Mouse (Mus musculus): ENCODE results near the gene Syt14. TPM values are rescaled to one million over a fixed set of nuclear protein-coding genes. Genes with fewer than 3 reads are reported as not detected.

Gene Syt14
- polyA plus RNA-seq, 1 experiment, result 14.7 TPM

GRCm38 (mm10) chr1:192853429-192853828 lies 182.1 kb downstream of the Syt14 start:
- Histone ChIP-seq H3K4me3 (ENCODE audit: low read depth, low read length) (no peak overlapping the region), H3K9ac (ENCODE audit: low read depth, poor library complexity, severe bottlenecking) (no peak overlapping the region), H3K27ac (ENCODE audit: insufficient read depth, low read length) (no peak overlapping the region), H3K4me1 (ENCODE audit: control insufficient read depth, insufficient read depth, low read length) (no peaks in the 10 kb centered on the region), H3K27me3 (ENCODE audit: control insufficient read depth, insufficient read depth, low read length, poor library complexity, severe bottlenecking) (peaks cover 10% of the 10 kb centered on the region), H3K9me3 (replicated peaks; ENCODE audit: control insufficient read depth, insufficient read depth, low read length, poor library complexity, severe bottlenecking) (no peaks in the 10 kb centered on the region), H3K36me3 (ENCODE audit: control insufficient read depth, insufficient read depth, low read length, poor library complexity, severe bottlenecking) (no peaks in the 10 kb centered on the region)
- no peak for TF ChIP-seq EP300 (IDR thresholded peaks at IDR 0.05; ENCODE audit: insufficient read depth, low read depth, low read length)
- no peak for TF ChIP-seq CTCF (IDR thresholded peaks at IDR 0.05; ENCODE audit: low read depth, low read length)
- TF ChIP-seq POLR2A (IDR thresholded peaks at IDR 0.05; ENCODE audit: insufficient read depth, low read length), result no peak

- peaks cover 10% of the 10 kb centered on the region for H3K27me3 ChIP-seq (ENCODE audit: control insufficient read depth, insufficient read depth, low read length, poor library complexity, severe bottlenecking)
- TF ChIP-seq CTCF (IDR thresholded peaks at IDR 0.05; ENCODE audit: low read depth, low read length), result no peak
- TF ChIP-seq POLR2A (IDR thresholded peaks at IDR 0.05; ENCODE audit: insufficient read depth, low read length), result no peak
- TF ChIP-seq EP300 (IDR thresholded peaks at IDR 0.05; ENCODE audit: insufficient read depth, low read depth, low read length), result no peak
- H3K4me1 ChIP-seq (ENCODE audit: control insufficient read depth, insufficient read depth, low read length), result no peaks in the 10 kb centered on the region
- H3K9me3 ChIP-seq (replicated peaks; ENCODE audit: control insufficient read depth, insufficient read depth, low read length, poor library complexity, severe bottlenecking), result no peaks in the 10 kb centered on the region
- H3K4me3 ChIP-seq (ENCODE audit: low read depth, low read length), result no peak overlapping the region
- no peak overlapping the region for H3K9ac ChIP-seq (ENCODE audit: low read depth, poor library complexity, severe bottlenecking)
- H3K27ac ChIP-seq (ENCODE audit: insufficient read depth, low read length), result no peak overlapping the region
- H3K36me3 ChIP-seq (ENCODE audit: control insufficient read depth, insufficient read depth, low read length, poor library complexity, severe bottlenecking), result no peaks in the 10 kb centered on the region
Observed at GRCm38 (mm10) chr1:192852047-192852446, 183.5 kb downstream of the Syt14 start.

- H3K4me3 ChIP-seq (ENCODE audit: low read depth, low read length), result no peak overlapping the region
Observed at GRCm38 (mm10) chr1:192851640-192852039, 183.9 kb downstream of the Syt14 start.

GRCm38 (mm10) chr1:192851126-192851525 lies 184.4 kb downstream of the Syt14 start:
- no peak overlapping the region for H3K27ac ChIP-seq (ENCODE audit: insufficient read depth, low read length)
- H3K4me1 ChIP-seq (ENCODE audit: control insufficient read depth, insufficient read depth, low read length), result no peaks in the 10 kb centered on the region
- no peaks in the 10 kb centered on the region for H3K9me3 ChIP-seq (replicated peaks; ENCODE audit: control insufficient read depth, insufficient read depth, low read length, poor library complexity, severe bottlenecking)
- peaks cover 8% of the 10 kb centered on the region for H3K27me3 ChIP-seq (ENCODE audit: control insufficient read depth, insufficient read depth, low read length, poor library complexity, severe bottlenecking)
- TF ChIP-seq POLR2A (IDR thresholded peaks at IDR 0.05; ENCODE audit: insufficient read depth, low read length) (no peak), CTCF (IDR thresholded peaks at IDR 0.05; ENCODE audit: low read depth, low read length) (no peak), EP300 (IDR thresholded peaks at IDR 0.05; ENCODE audit: insufficient read depth, low read depth, low read length) (no peak)
- H3K4me3 ChIP-seq (ENCODE audit: low read depth, low read length), result no peak overlapping the region
- H3K9ac ChIP-seq (ENCODE audit: low read depth, poor library complexity, severe bottlenecking), result no peak overlapping the region
- H3K36me3 ChIP-seq (ENCODE audit: control insufficient read depth, insufficient read depth, low read length, poor library complexity, severe bottlenecking), result no peaks in the 10 kb centered on the region

More at GRCm38 (mm10) chr1:192851640-192852039, 183.9 kb downstream of the Syt14 start:
- peaks cover 10% of the 10 kb centered on the region for H3K27me3 ChIP-seq (ENCODE audit: control insufficient read depth, insufficient read depth, low read length, poor library complexity, severe bottlenecking)
- no peaks in the 10 kb centered on the region for H3K9me3 ChIP-seq (replicated peaks; ENCODE audit: control insufficient read depth, insufficient read depth, low read length, poor library complexity, severe bottlenecking)
- no peaks in the 10 kb centered on the region for H3K36me3 ChIP-seq (ENCODE audit: control insufficient read depth, insufficient read depth, low read length, poor library complexity, severe bottlenecking)
- TF ChIP-seq POLR2A (IDR thresholded peaks at IDR 0.05; ENCODE audit: insufficient read depth, low read length), result no peak
- TF ChIP-seq CTCF (IDR thresholded peaks at IDR 0.05; ENCODE audit: low read depth, low read length), result no peak
- TF ChIP-seq EP300 (IDR thresholded peaks at IDR 0.05; ENCODE audit: insufficient read depth, low read depth, low read length), result no peak
- H3K4me1 ChIP-seq (ENCODE audit: control insufficient read depth, insufficient read depth, low read length), result no peaks in the 10 kb centered on the region
- H3K27ac ChIP-seq (ENCODE audit: insufficient read depth, low read length), result no peak overlapping the region
- no peak overlapping the region for H3K9ac ChIP-seq (ENCODE audit: low read depth, poor library complexity, severe bottlenecking)

GRCm38 (mm10) chr1:192849616-192850015 lies 186.0 kb downstream of the Syt14 start:
- H3K27me3 ChIP-seq (ENCODE audit: control insufficient read depth, insufficient read depth, low read length, poor library complexity, severe bottlenecking), result peaks cover 2% of the 10 kb centered on the region; the same call in 1 of the 2 replicates
- TF ChIP-seq CTCF (IDR thresholded peaks at IDR 0.05; ENCODE audit: low read depth, low read length) (no peak), POLR2A (IDR thresholded peaks at IDR 0.05; ENCODE audit: insufficient read depth, low read length) (no peak)
- no peaks in the 10 kb centered on the region for H3K9me3 ChIP-seq (replicated peaks; ENCODE audit: control insufficient read depth, insufficient read depth, low read length, poor library complexity, severe bottlenecking)
- H3K4me1 ChIP-seq (ENCODE audit: control insufficient read depth, insufficient read depth, low read length), result no peaks in the 10 kb centered on the region
- no peak overlapping the region for H3K4me3 ChIP-seq (ENCODE audit: low read depth, low read length)
- no peaks in the 10 kb centered on the region for H3K36me3 ChIP-seq (ENCODE audit: control insufficient read depth, insufficient read depth, low read length, poor library complexity, severe bottlenecking)
- no peak overlapping the region for H3K9ac ChIP-seq (ENCODE audit: low read depth, poor library complexity, severe bottlenecking)
- no peak overlapping the region for H3K27ac ChIP-seq (ENCODE audit: insufficient read depth, low read length)

- no peaks in the 10 kb centered on the region; the same call in 1 of the 2 replicates for H3K27me3 ChIP-seq (ENCODE audit: control insufficient read depth, insufficient read depth, low read length, poor library complexity, severe bottlenecking)
- no peaks in the 10 kb centered on the region for H3K36me3 ChIP-seq (ENCODE audit: control insufficient read depth, insufficient read depth, low read length, poor library complexity, severe bottlenecking)
Observed at GRCm38 (mm10) chr1:192847254-192847653, 188.3 kb downstream of the Syt14 start.

More at GRCm38 (mm10) chr1:192847254-192847653, 188.3 kb downstream of the Syt14 start:
- no peak overlapping the region for H3K9ac ChIP-seq (ENCODE audit: low read depth, poor library complexity, severe bottlenecking)
- no peaks in the 10 kb centered on the region for H3K4me1 ChIP-seq (ENCODE audit: control insufficient read depth, insufficient read depth, low read length)
- no peaks in the 10 kb centered on the region for H3K9me3 ChIP-seq (replicated peaks; ENCODE audit: control insufficient read depth, insufficient read depth, low read length, poor library complexity, severe bottlenecking)
- no peak overlapping the region for H3K4me3 ChIP-seq (ENCODE audit: low read depth, low read length)
- no peak overlapping the region for H3K27ac ChIP-seq (ENCODE audit: insufficient read depth, low read length)
- TF ChIP-seq POLR2A (IDR thresholded peaks at IDR 0.05; ENCODE audit: insufficient read depth, low read length) (no peak), EP300 (IDR thresholded peaks at IDR 0.05; ENCODE audit: insufficient read depth, low read depth, low read length) (no peak), CTCF (IDR thresholded peaks at IDR 0.05; ENCODE audit: low read depth, low read length) (no peak)

Other genes starting within 250 kb of the Syt14 start
- 12.0 and 12.9 TPM in 2 replicates for gene Sertad4, start 180.0 kb downstream of the Syt14 start, polyA plus RNA-seq (2011; ENCODE audit: insufficient read depth, insufficient read length, low read depth, missing spikeins)
- gene Diexf, start 94.5 kb upstream of the Syt14 start, polyA plus RNA-seq (2011; ENCODE audit: insufficient read depth, insufficient read length, low read depth, missing spikeins), result 66.4 and 70.6 TPM in 2 replicates
- 18.1 and 18.6 TPM in 2 replicates for gene Irf6, start 117.3 kb upstream of the Syt14 start, polyA plus RNA-seq (2011; ENCODE audit: insufficient read depth, insufficient read length, low read depth, missing spikeins)
- 9.3 and 10.9 TPM in 2 replicates for gene A130010J15Rik, start 132.3 kb upstream of the Syt14 start, polyA plus RNA-seq (2011; ENCODE audit: insufficient read depth, insufficient read length, low read depth, missing spikeins)
- not detected in 2 replicates for gene Traf3ip3, start 165.9 kb upstream of the Syt14 start, polyA plus RNA-seq (2011; ENCODE audit: insufficient read depth, insufficient read length, low read depth, missing spikeins)
- 6.4 and 6.7 TPM in 2 replicates for gene Lamb3, start 171.9 kb upstream of the Syt14 start, polyA plus RNA-seq (2011; ENCODE audit: insufficient read depth, insufficient read length, low read depth, missing spikeins)
- gene Hsd11b1, start 228.3 kb upstream of the Syt14 start, polyA plus RNA-seq (2011; ENCODE audit: insufficient read depth, insufficient read length, low read depth, missing spikeins), result not detected in 2 replicates
- gene G0s2, start 237.4 kb upstream of the Syt14 start, polyA plus RNA-seq (2011; ENCODE audit: insufficient read depth, insufficient read length, low read depth, missing spikeins), result not detected in 2 replicates